Mouse (Mus musculus): ENCODE measurements around the gene Ache. TPM values are rescaled to one million over a fixed set of nuclear protein-coding genes. Genes with fewer than 3 reads are reported as not detected.

Ache gene
- polyA plus RNA-seq, 1 experiment from 2014 or later: 17.2 TPM

- no peaks in the 10 kb centered on the region for H3K9me3 ChIP-seq (ENCODE audit: control insufficient read depth, low read length)
These were observed 52.1 kb downstream of the Ache start for GRCm38 (mm10) chr5:137339290-137339979.

GRCm38 (mm10) chr5:137340222-137340621 is 52.9 kb downstream of the Ache start:
- no peaks in the 10 kb centered on the region for H3K27me3 ChIP-seq (replicated peaks; ENCODE audit: control insufficient read depth, insufficient read depth, low read length)
- H3K4me1 ChIP-seq (replicated peaks; ENCODE audit: control insufficient read depth, insufficient read depth, low read length): peaks cover 14% of the 10 kb centered on the region
- no peak overlapping the region for H3K9ac ChIP-seq (replicated peaks; ENCODE audit: low read depth, low read length)
- H3K4me2 ChIP-seq (ENCODE audit: low read length): peak overlapping the region; percentile 92
- ATAC-seq: no peak
- 68% methylated on average over 6 of the region's 6 CpGs for WGBS
- H3K4me3 ChIP-seq (replicated peaks; ENCODE audit: low read length): no peak overlapping the region
- no peaks in the 10 kb centered on the region for H3K9me3 ChIP-seq (ENCODE audit: control insufficient read depth, low read length)
- no peaks in the 10 kb centered on the region for H3K36me3 ChIP-seq (ENCODE audit: control insufficient read depth, insufficient read depth)
- no peak overlapping the region for H3K27ac ChIP-seq (ENCODE audit: low read length)

More at GRCm38 (mm10) chr5:137339290-137339979, 52.1 kb downstream of the Ache start:
- H3K27me3 ChIP-seq (replicated peaks; ENCODE audit: control insufficient read depth, insufficient read depth, low read length): no peaks in the 10 kb centered on the region
- 4% methylated on average over 22 of the region's 22 CpGs for WGBS
- peak overlapping the region; percentile 68 for H3K27ac ChIP-seq (ENCODE audit: low read length)
- H3K4me2 ChIP-seq (ENCODE audit: low read length): peak overlapping the region; percentile 92
- H3K4me1 ChIP-seq (replicated peaks; ENCODE audit: control insufficient read depth, insufficient read depth, low read length): peaks cover 14% of the 10 kb centered on the region
- H3K4me3 ChIP-seq (replicated peaks; ENCODE audit: low read length): peak overlapping the region; percentile 49
- ATAC-seq: peak; percentile 54
- peak overlapping the region; percentile 63 for H3K9ac ChIP-seq (replicated peaks; ENCODE audit: low read depth, low read length)
- no peaks in the 10 kb centered on the region for H3K36me3 ChIP-seq (ENCODE audit: control insufficient read depth, insufficient read depth)

DNA sequence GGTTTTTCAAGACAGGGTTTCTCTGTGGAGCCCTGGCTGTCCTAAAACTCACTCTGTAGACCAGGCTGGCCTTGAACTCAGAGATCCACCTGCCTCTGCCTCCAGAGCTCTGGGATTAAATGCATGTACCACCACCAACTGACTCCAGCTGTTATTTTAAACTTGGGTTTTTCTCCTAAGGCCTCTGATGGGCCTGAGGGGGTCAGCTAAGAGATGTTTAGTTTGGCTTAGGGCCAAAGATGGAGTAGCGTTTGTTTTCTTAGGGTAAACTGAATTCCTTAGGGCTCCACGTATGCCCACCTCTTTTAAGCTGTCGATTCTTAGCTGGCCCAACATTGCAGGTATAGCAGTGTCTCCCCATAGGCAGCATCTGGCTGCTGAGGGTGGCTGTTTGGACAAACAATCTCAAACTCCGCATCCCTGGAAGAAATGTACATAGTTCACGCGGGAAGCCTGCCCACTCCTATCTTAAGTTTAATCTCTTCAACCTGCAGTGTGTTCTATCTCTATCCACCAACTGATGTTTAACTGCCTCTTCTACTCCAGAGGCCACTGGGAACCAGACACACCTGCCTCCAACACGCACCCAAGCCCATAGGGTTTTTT is 55.2 kb downstream of the Ache start:
- ATAC-seq: no peak
- no peak overlapping the region for H3K4me2 ChIP-seq (ENCODE audit: low read length)
- WGBS: 79% methylated on average over 7 of the region's 7 CpGs
- peaks cover 14% of the 10 kb centered on the region for H3K4me1 ChIP-seq (replicated peaks; ENCODE audit: control insufficient read depth, insufficient read depth, low read length)
- H3K27ac ChIP-seq (ENCODE audit: low read length): no peak overlapping the region
- no peak overlapping the region for H3K4me3 ChIP-seq (replicated peaks; ENCODE audit: low read length)
- no peaks in the 10 kb centered on the region for H3K27me3 ChIP-seq (replicated peaks; ENCODE audit: control insufficient read depth, insufficient read depth, low read length)
- H3K36me3 ChIP-seq (ENCODE audit: control insufficient read depth, insufficient read depth): no peaks in the 10 kb centered on the region
- H3K9me3 ChIP-seq (ENCODE audit: control insufficient read depth, low read length): no peaks in the 10 kb centered on the region
- no peak overlapping the region for H3K9ac ChIP-seq (replicated peaks; ENCODE audit: low read depth, low read length)

DNA sequence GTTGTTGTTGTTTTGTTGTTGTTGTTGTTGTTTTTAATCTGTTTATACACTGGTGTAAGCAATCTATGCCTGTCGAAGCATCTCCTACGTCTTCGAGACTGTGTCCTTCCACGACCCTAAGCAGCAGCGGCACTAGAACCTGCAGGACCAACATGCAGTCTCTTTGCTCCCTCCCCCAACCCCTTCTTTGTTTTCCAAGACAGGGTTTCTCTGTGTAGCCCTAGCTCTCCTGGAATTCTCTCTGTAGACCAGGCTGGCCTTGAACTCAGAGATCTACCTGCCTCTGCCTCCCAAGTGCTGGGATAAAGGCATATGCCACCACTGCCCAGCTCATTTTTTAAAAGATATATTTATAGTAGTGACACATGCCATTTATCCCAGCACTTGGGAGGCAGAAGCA is 56.1 kb downstream of the Ache start:
- ATAC-seq: no peak
- WGBS: 94% methylated on average over 5 of the region's 5 CpGs
- no peak overlapping the region for H3K4me2 ChIP-seq (ENCODE audit: low read length)
- H3K27ac ChIP-seq (ENCODE audit: low read length): no peak overlapping the region
- H3K27me3 ChIP-seq (replicated peaks; ENCODE audit: control insufficient read depth, insufficient read depth, low read length): no peaks in the 10 kb centered on the region
- no peaks in the 10 kb centered on the region for H3K9me3 ChIP-seq (ENCODE audit: control insufficient read depth, low read length)
- no peaks in the 10 kb centered on the region for H3K36me3 ChIP-seq (ENCODE audit: control insufficient read depth, insufficient read depth)
- peaks cover 17% of the 10 kb centered on the region for H3K4me1 ChIP-seq (replicated peaks; ENCODE audit: control insufficient read depth, insufficient read depth, low read length)
- no peak overlapping the region for H3K4me3 ChIP-seq (replicated peaks; ENCODE audit: low read length)
- no peak overlapping the region for H3K9ac ChIP-seq (replicated peaks; ENCODE audit: low read depth, low read length)

DNA sequence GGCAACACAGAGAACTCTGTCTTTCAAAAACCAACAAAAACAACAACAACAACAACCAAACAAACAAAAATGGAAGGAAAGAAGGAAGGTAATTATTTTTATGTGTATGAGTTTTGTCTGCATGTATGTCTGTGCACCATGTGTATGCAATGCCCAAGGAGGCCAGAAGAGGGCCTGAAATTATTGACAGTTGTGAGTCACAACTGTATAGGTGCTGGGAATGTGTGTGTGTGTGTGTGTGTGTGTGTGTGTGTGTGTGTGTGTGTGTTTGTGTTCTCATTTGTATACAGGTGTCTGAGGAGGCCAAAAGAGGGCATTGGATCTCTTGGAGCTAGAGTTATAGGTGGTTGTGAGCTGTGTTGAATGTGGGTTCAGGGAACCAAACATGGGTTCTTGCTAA is 56.5 kb downstream of the Ache start:
- Histone ChIP-seq H3K4me1 (replicated peaks; ENCODE audit: control insufficient read depth, insufficient read depth, low read length) (peaks cover 18% of the 10 kb centered on the region), H3K9me3 (ENCODE audit: control insufficient read depth, low read length) (no peaks in the 10 kb centered on the region), H3K4me2 (ENCODE audit: low read length) (no peak overlapping the region), H3K27ac (ENCODE audit: low read length) (no peak overlapping the region), H3K36me3 (ENCODE audit: control insufficient read depth, insufficient read depth) (no peaks in the 10 kb centered on the region), H3K27me3 (replicated peaks; ENCODE audit: control insufficient read depth, insufficient read depth, low read length) (no peaks in the 10 kb centered on the region), H3K9ac (replicated peaks; ENCODE audit: low read depth, low read length) (no peak overlapping the region), H3K4me3 (replicated peaks; ENCODE audit: low read length) (no peak overlapping the region)
- no peak for ATAC-seq

Small RNA genes lying within 50 kb of the gene (microRNA-seq; reads per million reads assigned to microRNA genes)
- not detected for gene Mir7036
- gene Mir8116: not detected

Other genes with a start within 250 kb of the Ache start
- gene Ap1s1, start 241.4 kb upstream of the Ache start, polyA plus RNA-seq (2015; fragmentation: Nextera tagmentation; extraction: Ambion mirVana): 252 and 272 TPM in 2 replicates
- 0.11 and 0.15 TPM in 2 replicates for gene Serpine1, start 215.3 kb upstream of the Ache start, polyA plus RNA-seq (2015; fragmentation: Nextera tagmentation; extraction: Ambion mirVana)
- gene Trim56, start 171.3 kb upstream of the Ache start, polyA plus RNA-seq (2015; fragmentation: Nextera tagmentation; extraction: Ambion mirVana): 2.6 and 3.5 TPM in 2 replicates
- gene Muc3, start 138.2 kb upstream of the Ache start, polyA plus RNA-seq (2015; fragmentation: Nextera tagmentation; extraction: Ambion mirVana): not detected in 2 replicates
- gene Muc3a, start 75.1 kb upstream of the Ache start, polyA plus RNA-seq (2015; fragmentation: Nextera tagmentation; extraction: Ambion mirVana): 0.17 TPM in 1 of 2 replicates, not detected in the other
- gene Ufsp1, start 7.1 kb downstream of the Ache start, polyA plus RNA-seq (2015; fragmentation: Nextera tagmentation; extraction: Ambion mirVana): 6.1 and 8.9 TPM in 2 replicates
- gene Srrt, start 20.2 kb downstream of the Ache start, polyA plus RNA-seq (2015; fragmentation: Nextera tagmentation; extraction: Ambion mirVana): 119 and 125 TPM in 2 replicates
- gene Trip6, start 26.9 kb downstream of the Ache start, polyA plus RNA-seq (2015; fragmentation: Nextera tagmentation; extraction: Ambion mirVana): 17.0 and 17.9 TPM in 2 replicates
- 17.7 and 26.0 TPM in 2 replicates for gene Slc12a9, start 46.1 kb downstream of the Ache start, polyA plus RNA-seq (2015; fragmentation: Nextera tagmentation; extraction: Ambion mirVana)
- gene Ephb4, start 62.6 kb downstream of the Ache start, polyA plus RNA-seq (2015; fragmentation: Nextera tagmentation; extraction: Ambion mirVana): 6.1 and 8.1 TPM in 2 replicates
- gene Zan, start 189.5 kb downstream of the Ache start, polyA plus RNA-seq (2015; fragmentation: Nextera tagmentation; extraction: Ambion mirVana): 0.05 and 0.15 TPM in 2 replicates
- gene Pop7, start 215.0 kb downstream of the Ache start, polyA plus RNA-seq (2015; fragmentation: Nextera tagmentation; extraction: Ambion mirVana): 66.8 and 74.7 TPM in 2 replicates
- gene Gigyf1, start 231.0 kb downstream of the Ache start, polyA plus RNA-seq (2015; fragmentation: Nextera tagmentation; extraction: Ambion mirVana): 16.5 and 20.2 TPM in 2 replicates
- gene Epo, start 245.7 kb downstream of the Ache start, polyA plus RNA-seq (2015; fragmentation: Nextera tagmentation; extraction: Ambion mirVana): not detected in 2 replicates
- 498 and 517 TPM in 2 replicates for gene Gnb2, start 246.0 kb downstream of the Ache start, polyA plus RNA-seq (2015; fragmentation: Nextera tagmentation; extraction: Ambion mirVana)